ENCODE assay signal across 8 mouse cellular contexts in the genomic region with DNA sequence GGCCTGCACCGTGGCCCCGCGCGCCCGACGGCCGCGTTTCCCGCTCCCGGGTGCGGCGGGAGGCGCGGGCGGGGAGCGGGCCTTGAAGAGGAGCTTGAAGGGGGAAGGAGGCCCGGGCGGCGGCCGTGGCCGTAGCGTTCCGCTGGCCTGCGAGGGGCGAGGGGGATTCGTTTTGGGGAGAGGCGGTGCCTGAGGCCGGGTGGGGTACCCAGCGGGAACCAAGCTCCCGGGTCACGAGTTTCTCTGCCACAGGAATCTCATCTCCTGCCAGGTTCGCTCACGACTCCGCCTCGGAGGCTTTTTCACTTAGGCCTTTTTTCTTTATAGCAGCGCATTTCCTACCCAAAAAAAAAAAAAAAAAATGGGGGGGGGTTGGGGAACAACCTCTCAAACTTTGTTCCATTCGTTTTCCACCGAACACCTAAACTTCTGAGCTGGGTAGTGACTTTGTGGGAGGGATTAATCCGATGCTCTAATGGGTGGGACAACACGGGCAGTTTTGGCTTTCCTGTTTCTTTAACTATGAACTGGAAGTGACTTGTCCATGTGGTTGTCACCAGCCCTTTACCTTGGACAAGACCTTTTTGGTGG. TPM values are rescaled to one million over a fixed set of nuclear protein-coding genes. Genes with fewer than 3 reads are reported as not detected.
DNase-seq lines count a peak whose midpoint lies in the region; ATAC-seq lines count a peak whose summit lies in the region.

No protein-coding gene starts in this region.

- peaks cover 26% of the 10 kb centered on the region for H3K4me1 ChIP-seq in hindbrain, embryonic 15.5 days (replicated peaks)
- H3K4me1 ChIP-seq in midbrain, embryonic 13.5 days (replicated peaks) = peaks cover 23% of the 10 kb centered on the region

- under 1% methylated on average over 24 of the region's 40 CpGs for WGBS in hindbrain, embryonic 15.5 days
- under 1% methylated on average over 39 of the region's 40 CpGs for WGBS in midbrain, embryonic 13.5 days

- H3K4me3 ChIP-seq in hindbrain, embryonic 15.5 days = peak overlapping the region; percentile 100
- H3K4me3 ChIP-seq in midbrain, embryonic 13.5 days (replicated peaks) = peak overlapping the region; percentile 83

- DNase-seq in R1 (ENCODE audit: low read depth, low spot score) = peak; percentile 78
- DNase-seq in cerebellum, adult 9-10 months = peak; percentile 52
- peak; percentile 23 to 27 for DNase-seq in frontal cortex, postnatal 14 days (ENCODE audit: low spot score in 2 of 2)
- peak; percentile 44 for DNase-seq in left cerebral cortex, postnatal 4 days
- DNase-seq in spleen, postnatal 36 days (ENCODE audit: low spot score in 2 of 2) = peak; percentile 33 to 36

- ATAC-seq in hindbrain, embryonic 15.5 days (ENCODE audit: low FRiP score, low read depth) = no peak
- no peak for ATAC-seq in midbrain, embryonic 13.5 days
- no peak for ATAC-seq in monocyte, adult 5-6 weeks (replicated peaks; ENCODE audit: insufficient number of reproducible peaks, low FRiP score, low TSS enrichment, poor library complexity, severe bottlenecking)

- H3K9me3 ChIP-seq in hindbrain, embryonic 15.5 days = no peaks in the 10 kb centered on the region
- H3K9me3 ChIP-seq in midbrain, embryonic 13.5 days = no peaks in the 10 kb centered on the region

- peak overlapping the region; percentile 98 for H3K27ac ChIP-seq in hindbrain, embryonic 15.5 days (replicated peaks)
- peak overlapping the region; percentile 98 for H3K27ac ChIP-seq in midbrain, embryonic 13.5 days

- peak overlapping the region; percentile 97 for H3K9ac ChIP-seq in hindbrain, embryonic 15.5 days
- H3K9ac ChIP-seq in midbrain, embryonic 13.5 days (replicated peaks) = peak overlapping the region; percentile 98

- H3K27me3 ChIP-seq in hindbrain, embryonic 15.5 days = no peaks in the 10 kb centered on the region
- no peaks in the 10 kb centered on the region for H3K27me3 ChIP-seq in midbrain, embryonic 13.5 days

- H3K4me2 ChIP-seq in hindbrain, embryonic 15.5 days = peak overlapping the region; percentile 69
- H3K4me2 ChIP-seq in midbrain, embryonic 13.5 days (replicated peaks) = peak overlapping the region; percentile 74

- intact Hi-C loops in left cerebral cortex, postnatal 4 days (cut with DNase I) = no loop called here

- peaks cover 12% of the 10 kb centered on the region for H3K36me3 ChIP-seq in hindbrain, embryonic 15.5 days
- peaks cover 13% of the 10 kb centered on the region for H3K36me3 ChIP-seq in midbrain, embryonic 13.5 days

RNA-seq across cellular contexts. Expression of a gene that starts 1.7 kb away (rescaled TPM):
- polyA plus RNA-seq in hindbrain, embryonic 15.5 days (2015; fragmentation: Nextera tagmentation; extraction: Ambion mirVana) = 3.2 and 4.8 TPM in 2 replicates
- 10 to 100 TPM; 74.1 to 76.0 TPM for total RNA-seq in left cerebral cortex, postnatal 4 days (2021)
- 3.8 and 4.9 TPM in 2 replicates for polyA plus RNA-seq in midbrain, embryonic 13.5 days (2015; fragmentation: Nextera tagmentation; extraction: Ambion mirVana)
- total RNA-seq in monocyte, adult 5-6 weeks (2017) = 135 to 169 TPM (median 146 TPM) in 3 replicates

RNA-seq across cellular contexts. Expression of a gene that starts 37.4 kb away (rescaled TPM):
- 0.29 and 0.34 TPM in 2 replicates for polyA plus RNA-seq in hindbrain, embryonic 15.5 days (2015; fragmentation: Nextera tagmentation; extraction: Ambion mirVana)
- under 1 TPM; 0.26 to 0.52 TPM for total RNA-seq in left cerebral cortex, postnatal 4 days (2021)
- polyA plus RNA-seq in midbrain, embryonic 13.5 days (2015; fragmentation: Nextera tagmentation; extraction: Ambion mirVana) = 1.2 and 1.4 TPM in 2 replicates
- total RNA-seq in monocyte, adult 5-6 weeks (2017) = not detected in 3 replicates

Comparison
In these comparisons a context has a peak if more than half of its experiments do, and no peak if none do; other contexts are left out.
1. DNase-seq: peak in every context shown above with its lines; median percentile 78 in R1; 52 in cerebellum, adult 9-10 months; 44 in left cerebral cortex, postnatal 4 days; 34 in spleen, postnatal 36 days; 25 in frontal cortex, postnatal 14 days.